Mouse (Mus musculus) heart, embryonic 10.5 days (tissue): ENCODE data around the gene Fcgr1. TPM values are rescaled to one million over a fixed set of nuclear protein-coding genes. Genes with fewer than 3 reads are reported as not detected.

Experiments used
- DNase-seq: peaks from one replicate; pipeline ENCODE4 v3.0.0-alpha.2; 2017; ENCODE audit warnings: low spot score
- H3K27ac ChIP-seq: fragments of 300-500 bp; sonication (generic); 2 replicates; pipeline ENCODE4 v1.5.1; 2016; ENCODE audit warnings: mild to moderate bottlenecking
- H3K27me3 ChIP-seq: fragments of 300-500 bp; sonication (generic); 2 replicates; pipeline ENCODE4 v1.6.1; 2016; ENCODE audit warnings: mild to moderate bottlenecking; ENCODE audit not compliant: poor library complexity, insufficient read depth, severe bottlenecking
- H3K36me3 ChIP-seq: fragments of 300-500 bp; sonication (generic); 2 replicates; pipeline ENCODE4 v1.6.1; 2016; ENCODE audit warnings: mild to moderate bottlenecking, moderate library complexity
- H3K4me1 ChIP-seq: fragments of 300-500 bp; sonication (generic); 2 replicates; pipeline ENCODE4 v1.6.1; 2016; ENCODE audit warnings: mild to moderate bottlenecking
- H3K4me3 ChIP-seq: fragments of 300-500 bp; sonication (generic); 2 replicates; pipeline ENCODE4 v1.5.1; 2016; ENCODE audit warnings: mild to moderate bottlenecking, moderate library complexity
- H3K9me3 ChIP-seq: fragments of 300-500 bp; sonication (generic); 2 replicates; pipeline ENCODE4 v1.6.1; 2016; ENCODE audit warnings: mild to moderate bottlenecking, moderate library complexity
- WGBS: fragments of 180-500 bp; shearing (Covaris S2); methylation state at CpG from one replicate; pipeline ENCODE4 v1.1.7; 2016; 5-methylcytosine and 5-hydroxymethylcytosine counted together
- polyA plus RNA-seq: library from polyadenylated mRNA; unstranded; fragments of >200 nt; fragmentation: Nextera tagmentation; extraction: Ambion mirVana; gene quantifications from 2 replicates; pipeline ENCODE4 v1.2.1, GENCODE M21; 2016

Fcgr1 gene
- polyA plus RNA-seq, 1 experiment from 2014 or later, result 0.35 TPM

GRCm38 (mm10) chr3:96263558-96264403 lies 30.0 kb downstream of the Fcgr1 start:
- H3K4me3 ChIP-seq, result peak overlapping the region; percentile 64
- 13% methylated on average over 27 of the region's 27 CpGs for WGBS
- H3K27ac ChIP-seq, result peak overlapping the region; percentile 97
- peaks cover 32% of the 10 kb centered on the region for H3K4me1 ChIP-seq
- H3K27me3 ChIP-seq, result no peaks in the 10 kb centered on the region
- H3K36me3 ChIP-seq, result no peaks in the 10 kb centered on the region
- no peaks in the 10 kb centered on the region for H3K9me3 ChIP-seq
- peak; percentile 82 for DNase-seq

- DNase-seq, result peak; percentile 98
- Histone ChIP-seq H3K27me3 (no peaks in the 10 kb centered on the region), H3K4me3 (peak within 1 kb of the TSS; percentile 64), H3K27ac (peak within 1 kb of the TSS; percentile 97), H3K9me3 (no peaks in the 10 kb centered on the region), H3K36me3 (no peaks in the 10 kb centered on the region), H3K4me1 (peaks cover 31% of the 10 kb centered on the region)
- WGBS, result under 1% methylated on average over 40 of the region's 40 CpGs
These were observed 30.7 kb downstream of the Fcgr1 start, which contains the start of gene Hist2h4 for GRCm38 (mm10) chr3:96262979-96263550. Gene Hist2h4, minus strand, starts transcription at chr3:96263311.

GRCm38 (mm10) chr3:96262216-96262875 lies 31.4 kb downstream of the Fcgr1 start:
- Histone ChIP-seq H3K27ac (peak overlapping the region; percentile 97), H3K4me3 (peak overlapping the region; percentile 64), H3K4me1 (peaks cover 25% of the 10 kb centered on the region), H3K27me3 (no peaks in the 10 kb centered on the region), H3K9me3 (no peaks in the 10 kb centered on the region), H3K36me3 (no peaks in the 10 kb centered on the region)
- WGBS, result under 1% methylated on average over 19 of the region's 19 CpGs
- DNase-seq, result peak; percentile 94

- H3K4me1 ChIP-seq, result peaks cover 25% of the 10 kb centered on the region
- no peaks in the 10 kb centered on the region for H3K9me3 ChIP-seq
- no peaks in the 10 kb centered on the region for H3K36me3 ChIP-seq
- peak overlapping the region; percentile 64; the same call in 1 of the 2 replicates for H3K4me3 ChIP-seq
- no peaks in the 10 kb centered on the region for H3K27me3 ChIP-seq
- peak overlapping the region; percentile 97 for H3K27ac ChIP-seq
- 64% methylated on average over 3 of the region's 3 CpGs for WGBS
- no peak for DNase-seq
These were observed 32.1 kb downstream of the Fcgr1 start for GRCm38 (mm10) chr3:96261623-96262022.

GRCm38 (mm10) chr3:96260220-96260619 lies 33.5 kb downstream of the Fcgr1 start:
- H3K9me3 ChIP-seq, result no peaks in the 10 kb centered on the region
- H3K27me3 ChIP-seq, result no peaks in the 10 kb centered on the region
- H3K4me3 ChIP-seq, result no peak overlapping the region
- 80% methylated on average over 5 of the region's 5 CpGs for WGBS
- no peak overlapping the region for H3K27ac ChIP-seq
- H3K4me1 ChIP-seq, result peaks cover 32% of the 10 kb centered on the region
- DNase-seq, result no peak
- H3K36me3 ChIP-seq, result no peaks in the 10 kb centered on the region

GRCm38 (mm10) chr3:96257190-96257589 lies 36.6 kb downstream of the Fcgr1 start:
- Histone ChIP-seq H3K4me1 (peaks cover 20% of the 10 kb centered on the region), H3K9me3 (no peaks in the 10 kb centered on the region), H3K4me3 (no peak overlapping the region), H3K36me3 (no peaks in the 10 kb centered on the region), H3K27ac (no peak overlapping the region), H3K27me3 (no peaks in the 10 kb centered on the region)
- 72% methylated on average over 3 of the region's 3 CpGs for WGBS
- DNase-seq, result no peak

- H3K27me3 ChIP-seq, result no peaks in the 10 kb centered on the region
- H3K9me3 ChIP-seq, result no peaks in the 10 kb centered on the region
- no peak for DNase-seq
- peaks cover 13% of the 10 kb centered on the region for H3K4me1 ChIP-seq
- no peak overlapping the region for H3K27ac ChIP-seq
- no peaks in the 10 kb centered on the region for H3K36me3 ChIP-seq
- no peak overlapping the region for H3K4me3 ChIP-seq
- WGBS, result 76% methylated on average over 5 of the region's 5 CpGs
These were observed 37.7 kb downstream of the Fcgr1 start for GRCm38 (mm10) chr3:96255926-96256593.

- WGBS, result 25% methylated on average over 10 of the region's 10 CpGs
- no peaks in the 10 kb centered on the region for H3K36me3 ChIP-seq
- H3K4me1 ChIP-seq, result peaks cover 20% of the 10 kb centered on the region
- peak; percentile 88 for DNase-seq
- H3K27me3 ChIP-seq, result no peaks in the 10 kb centered on the region
- H3K9me3 ChIP-seq, result no peaks in the 10 kb centered on the region
- H3K4me3 ChIP-seq, result peak overlapping the region; percentile 17; the same call in 1 of the 2 replicates
- H3K27ac ChIP-seq, result peak overlapping the region; percentile 69
These were observed 39.0 kb downstream of the Fcgr1 start for GRCm38 (mm10) chr3:96254683-96255355.

GRCm38 (mm10) chr3:96251787-96252186 lies 42.0 kb downstream of the Fcgr1 start:
- peaks cover 40% of the 10 kb centered on the region for H3K4me1 ChIP-seq
- 87% methylated on average over 3 of the region's 3 CpGs for WGBS

GRCm38 (mm10) chr3:96250890-96251289 lies 42.9 kb downstream of the Fcgr1 start:
- no peak overlapping the region for H3K4me3 ChIP-seq
- no peaks in the 10 kb centered on the region for H3K27me3 ChIP-seq
- H3K9me3 ChIP-seq, result no peaks in the 10 kb centered on the region
- H3K36me3 ChIP-seq, result no peaks in the 10 kb centered on the region
- no peak for DNase-seq
- H3K27ac ChIP-seq, result no peak overlapping the region
- WGBS, result 71% methylated on average over 3 of the region's 3 CpGs
- H3K4me1 ChIP-seq, result peaks cover 34% of the 10 kb centered on the region

More at GRCm38 (mm10) chr3:96251787-96252186, 42.0 kb downstream of the Fcgr1 start:
- H3K4me3 ChIP-seq, result no peak overlapping the region
- H3K27ac ChIP-seq, result no peak overlapping the region
- H3K27me3 ChIP-seq, result no peaks in the 10 kb centered on the region
- DNase-seq, result no peak
- no peaks in the 10 kb centered on the region for H3K36me3 ChIP-seq
- H3K9me3 ChIP-seq, result no peaks in the 10 kb centered on the region

GRCm38 (mm10) chr3:96249034-96249345 lies 44.8 kb downstream of the Fcgr1 start:
- no peaks in the 10 kb centered on the region for H3K9me3 ChIP-seq
- peak overlapping the region; percentile 59; the same call in 1 of the 2 replicates for H3K4me3 ChIP-seq
- DNase-seq, result no peak
- H3K27ac ChIP-seq, result peak overlapping the region; percentile 64
- no peaks in the 10 kb centered on the region for H3K27me3 ChIP-seq
- peaks cover 34% of the 10 kb centered on the region for H3K4me1 ChIP-seq
- WGBS, result 45% methylated on average over 4 of the region's 4 CpGs
- H3K36me3 ChIP-seq, result no peaks in the 10 kb centered on the region
